Mouse (Mus musculus) CH12.LX (cell line): Measurements from ENCODE around the gene Dlg2. TPM values are rescaled to one million over a fixed set of nuclear protein-coding genes. Genes with fewer than 3 reads are reported as not detected.

Experiments
- DNase-seq: peaks from one replicate; pipeline ENCODE4 v3.0.0-alpha.2; 2013; ENCODE audit errors: extremely low read depth
- H3K27ac ChIP-seq: 2 replicates; pipeline ENCODE4 v1.5.1; 2012; ENCODE audit warnings: low read depth, mild to moderate bottlenecking, control low read depth, moderate library complexity; ENCODE audit not compliant: insufficient read depth
- H3K27me3 ChIP-seq: replicated peaks from 2 replicates; pipeline ENCODE3; 2012; ENCODE audit warnings: inconsistent platforms
- H3K36me3 ChIP-seq, 2 experiments: replicated peaks in 1 of 2; 2 replicates each; pipeline versions ENCODE3 to v1.6.1; 2012; ENCODE audit warnings: inconsistent platforms in 1 of 2, low read length in 1 of 2, mild to moderate bottlenecking in 1 of 2, mixed read lengths in 1 of 2, moderate library complexity in 1 of 2; ENCODE audit not compliant: control insufficient read depth in 1 of 2, insufficient read depth in 1 of 2
- H3K4me1 ChIP-seq, 2 experiments: 2 replicates each; pipeline ENCODE4 v1.6.1; 2012; ENCODE audit warnings: inconsistent platforms in 1 of 2, moderate library complexity in 1 of 2; ENCODE audit not compliant: insufficient read depth in 2 of 2, control insufficient read depth in 1 of 2
- H3K4me2 ChIP-seq: 2 replicates; pipeline ENCODE4 v1.6.1; 2012; ENCODE audit warnings: low read depth, mild to moderate bottlenecking, control low read depth; ENCODE audit not compliant: poor library complexity, insufficient read depth, severe bottlenecking
- H3K4me3 ChIP-seq, 3 experiments: fragments of 150-350 bp in 1 of 3; sonication (generic) in 1 of 3; replicated peaks in 1 of 3; 2 replicates each; pipeline versions ENCODE3 to v1.5.1; 2011 to 2012; ENCODE audit warnings: low read depth in 2 of 3, low read length in 2 of 3, mild to moderate bottlenecking in 2 of 3, moderate library complexity in 2 of 3, control low read depth in 1 of 3, improper control_type of control experiment in 1 of 3, inconsistent platforms in 1 of 3, mixed read lengths in 1 of 3; ENCODE audit not compliant: poor library complexity in 1 of 3
- H3K79me2 ChIP-seq: replicated peaks from 2 replicates; pipeline ENCODE4 v1.6.1; 2012; ENCODE audit warnings: mild to moderate bottlenecking, moderate library complexity; ENCODE audit not compliant: control insufficient read depth, poor library complexity, insufficient read depth, severe bottlenecking; ENCODE audit errors: extremely low read depth
- H3K9ac ChIP-seq: 2 replicates; pipeline ENCODE4 v1.6.1; 2012; ENCODE audit warnings: low read depth, mild to moderate bottlenecking, control low read depth, moderate library complexity; ENCODE audit not compliant: insufficient read depth
- H3K9me3 ChIP-seq: replicated peaks from 2 replicates; pipeline ENCODE3; 2012; ENCODE audit warnings: low read length, inconsistent platforms, mixed read lengths
- CHD1 ChIP-seq: IDR thresholded peaks from 2 replicates; pipeline ENCODE4 v1.6.1; 2012; ENCODE audit warnings: low read depth, low read length, improper control_type of control experiment, inconsistent platforms
- ELF1 ChIP-seq: IDR thresholded peaks from 2 replicates; pipeline ENCODE4 v1.6.1; 2014; ENCODE audit warnings: low read depth, mild to moderate bottlenecking, inconsistent platforms, low read length, improper control_type of control experiment
- JUN ChIP-seq: IDR thresholded peaks from 2 replicates; pipeline ENCODE4 v1.6.1; 2011; ENCODE audit warnings: low read depth, mild to moderate bottlenecking, low read length, improper control_type of control experiment, moderate library complexity; ENCODE audit not compliant: insufficient read depth
- JUND ChIP-seq: conservative IDR thresholded peaks from 2 replicates; pipeline ENCODE4 v1.6.1; 2011; ENCODE audit warnings: low read depth, low read length, improper control_type of control experiment
- MAX ChIP-seq: IDR thresholded peaks from 2 replicates; pipeline ENCODE4 v1.6.1; 2011; ENCODE audit warnings: low read length, improper control_type of control experiment
- MXI1 ChIP-seq: IDR thresholded peaks from 2 replicates; pipeline ENCODE4 v1.6.1; 2011; ENCODE audit warnings: mild to moderate bottlenecking, low read depth, low read length, improper control_type of control experiment
- PAX5 ChIP-seq: IDR thresholded peaks from 2 replicates; pipeline ENCODE4 v1.6.1; 2012; ENCODE audit warnings: low read length, inconsistent platforms, mixed read lengths
- POLR2AphosphoS2 ChIP-seq: IDR thresholded peaks from 2 replicates; pipeline ENCODE4 v1.6.1; 2011; ENCODE audit warnings: low read depth, low read length, improper control_type of control experiment
- SMC3 ChIP-seq: IDR thresholded peaks from 2 replicates; pipeline ENCODE4 v1.6.1; 2011; ENCODE audit warnings: low read depth, low read length, improper control_type of control experiment
- TCF12 ChIP-seq: IDR thresholded peaks from 2 replicates; pipeline ENCODE4 v1.6.1; 2014; ENCODE audit warnings: low read depth, mild to moderate bottlenecking, inconsistent platforms, low read length, improper control_type of control experiment
- USF2 ChIP-seq: conservative IDR thresholded peaks from 2 replicates; pipeline ENCODE4 v1.6.1; 2011; ENCODE audit warnings: low read depth, low read length, improper control_type of control experiment
- ZC3H11A ChIP-seq: IDR thresholded peaks from 2 replicates; pipeline ENCODE4 v1.6.1; 2012; ENCODE audit warnings: low read depth, mild to moderate bottlenecking, inconsistent platforms, low read length, improper control_type of control experiment
- ZKSCAN1 ChIP-seq: IDR thresholded peaks from 2 replicates; pipeline ENCODE4 v1.6.1; 2012; ENCODE audit warnings: low read depth, inconsistent platforms, low read length, improper control_type of control experiment, borderline replicate concordance
- ZMIZ1 ChIP-seq: IDR thresholded peaks from 2 replicates; pipeline ENCODE4 v1.6.1; 2012; ENCODE audit warnings: low read depth, mild to moderate bottlenecking, inconsistent platforms, low read length, improper control_type of control experiment
- ZNF384 ChIP-seq: IDR thresholded peaks from 2 replicates; pipeline ENCODE4 v1.6.1; 2012; ENCODE audit warnings: low read depth, low read length, improper control_type of control experiment, inconsistent platforms
- dilution Hi-C: fragments of 300-500 bp; cut with MboI; formaldehyde crosslinking; loops from 2 replicates; pipeline ENCODE4 v1.14.3; 2020; ENCODE audit warnings: low sequenced_read_pairs; ENCODE audit not compliant: extremely low pct_unique_long_range_greater_than_20kb, extremely low pct_ligation_motif_present
- in situ Hi-C: fragments of 300-500 bp; cut with MboI; formaldehyde crosslinking; loops from 3 replicates; pipeline ENCODE4 v1.14.3; 2019; ENCODE audit warnings: low sequenced_read_pairs, low pct_ligation_motif_present, low pct_unique_long_range_greater_than_20kb, mixed read lengths
- polyA plus RNA-seq: library from polyadenylated mRNA; unstranded; fragments of >175 nt; gene quantifications from 2 replicates; pipeline ENCODE4 v1.2.1, GENCODE M21; 2012; ENCODE audit warnings: low read depth; ENCODE audit not compliant: insufficient read length
- total RNA-seq, 2 experiments: library from RNA; depleted of rRNA; stranded (reverse); fragments of 300-350 nt in 1 of 2; fragments of >200 nt in 1 of 2; gene quantifications; 2 replicates each; pipeline ENCODE4 v1.2.3; 2012 to 2014

Gene Dlg2
- total and polyA plus RNA-seq, 3 experiments, result 0.36 TPM; not detected in 2

GRCm38 (mm10) chr7:91440326-91440725, 963.9 kb downstream of the Dlg2 start:
- no peaks in the 10 kb centered on the region for H3K79me2 ChIP-seq
- no peaks in the 10 kb centered on the region for H3K9me3 ChIP-seq
- H3K4me2 ChIP-seq, result no peak overlapping the region
- TF ChIP-seq JUND, result no peak
- no peak for TF ChIP-seq TCF12
- TF ChIP-seq SMC3, result no peak
- TF ChIP-seq ZNF384, result no peak
- TF ChIP-seq USF2, result no peak
- TF ChIP-seq MAX, result no peak
- TF ChIP-seq PAX5, result no peak
- no peak for TF ChIP-seq MXI1
- no peak for TF ChIP-seq POLR2AphosphoS2
- no peak for TF ChIP-seq ZC3H11A
- no peak for TF ChIP-seq ZMIZ1
- no peak for TF ChIP-seq ZKSCAN1
- no peak for TF ChIP-seq CHD1
- TF ChIP-seq JUN, result no peak
- TF ChIP-seq ELF1, result no peak
- H3K36me3 ChIP-seq, result no peaks in the 10 kb centered on the region
- no peaks in the 10 kb centered on the region for H3K4me1 ChIP-seq
- no peak overlapping the region for H3K9ac ChIP-seq
- no peak for DNase-seq
- no peaks in the 10 kb centered on the region for H3K27me3 ChIP-seq
- H3K4me3 ChIP-seq, result no peak overlapping the region
- H3K27ac ChIP-seq, result no peak overlapping the region
- dilution Hi-C loops (no loop called here), in situ Hi-C loops (no loop called here)

- DNase-seq, result no peak
- in situ Hi-C loops, result no loop called here
- no peaks in the 10 kb centered on the region for H3K79me2 ChIP-seq
- no peaks in the 10 kb centered on the region for H3K4me1 ChIP-seq
- no peak for TF ChIP-seq POLR2AphosphoS2
- TF ChIP-seq, all 38 proteins: peak for 0
- Histone ChIP-seq H3K36me3 (no peaks in the 10 kb centered on the region), H3K4me2 (no peak overlapping the region), H3K9me3 (no peaks in the 10 kb centered on the region), H3K4me3 (no peak overlapping the region), H3K9ac (no peak overlapping the region), H3K27me3 (no peaks in the 10 kb centered on the region), H3K27ac (no peak overlapping the region)
- dilution Hi-C loops, result no loop called here
Measured at GRCm38 (mm10) chr7:91442447-91443376, 966.2 kb downstream of the Dlg2 start.
